Mouse (Mus musculus) liver, adult 2 months (tissue): Measurements from ENCODE around the gene Idnk. TPM values are rescaled to one million over a fixed set of nuclear protein-coding genes. Genes with fewer than 3 reads are reported as not detected.
"Not testable (repeated sequence)": the region's sequence is repeated elsewhere in the genome, so short reads cannot be mapped to it uniquely, and the experiment has no call there.

ENCODE experiments used
- DNase-seq: peaks from one replicate; pipeline ENCODE4 v3.0.0-alpha.2; 2011; ENCODE audit warnings: low read depth, low spot score; ENCODE audit errors: extremely low read depth
- H3K27ac ChIP-seq: fragments of 200-500 bp; replicated peaks from 2 replicates; pipeline ENCODE4 v1.5.1; 2012; ENCODE audit warnings: low read depth, mild to moderate bottlenecking, control low read depth, inconsistent platforms, low read length; ENCODE audit not compliant: insufficient read depth
- H3K27me3 ChIP-seq: fragments of 200-500 bp; 2 replicates; pipeline ENCODE4 v1.6.1; 2012; ENCODE audit warnings: mild to moderate bottlenecking, moderate library complexity, low read length, inconsistent platforms; ENCODE audit not compliant: control insufficient read depth, insufficient read depth
- H3K36me3 ChIP-seq: fragments of 200-500 bp; 2 replicates; pipeline ENCODE4 v1.6.1; 2012; ENCODE audit warnings: low read length, inconsistent platforms; ENCODE audit not compliant: control insufficient read depth, insufficient read depth
- H3K4me1 ChIP-seq: fragments of 200-500 bp; 2 replicates; pipeline ENCODE4 v1.6.1; 2011; ENCODE audit warnings: low read length; ENCODE audit not compliant: control insufficient read depth, insufficient read depth
- H3K4me3 ChIP-seq: fragments of 200-500 bp; 2 replicates; pipeline ENCODE4 v1.5.1; 2011; ENCODE audit warnings: low read depth, mild to moderate bottlenecking, control low read depth, low read length, moderate library complexity; ENCODE audit not compliant: insufficient read depth
- H3K79me2 ChIP-seq: fragments of 200-500 bp; 2 replicates; pipeline ENCODE4 v1.6.1; 2012; ENCODE audit warnings: inconsistent platforms, mild to moderate bottlenecking, low read length, moderate library complexity; ENCODE audit not compliant: control insufficient read depth, insufficient read depth
- H3K9ac ChIP-seq: fragments of 200-500 bp; 2 replicates; pipeline ENCODE4 v1.6.1; 2012; ENCODE audit warnings: low read depth, mild to moderate bottlenecking, control low read depth, inconsistent platforms, low read length
- CTCF ChIP-seq: fragments of 200-500 bp; IDR thresholded peaks from 2 replicates; pipeline ENCODE4 v1.5.1; 2011; ENCODE audit warnings: low read depth, low read length, control low read depth
- POLR2A ChIP-seq: fragments of 200-500 bp; IDR thresholded peaks from 2 replicates; pipeline ENCODE4 v1.6.1; 2011; ENCODE audit warnings: low read length, control low read depth; ENCODE audit not compliant: insufficient read depth; ENCODE audit errors: extremely low read depth
- WGBS: fragments of 180-500 bp; shearing (Covaris S2); methylation state at CpG from one replicate; pipeline ENCODE4 v1.1.7; 2018; 5-methylcytosine and 5-hydroxymethylcytosine counted together
- polyA plus RNA-seq: library from polyadenylated mRNA; depleted of rRNA; stranded (reverse); fragments of >200 nt; gene quantifications from 2 replicates; pipeline ENCODE4 v1.2.3, GENCODE M21; 2012
- total RNA-seq: library from RNA; depleted of rRNA; stranded (reverse); fragments of >200 nt; gene quantifications from 2 replicates; pipeline ENCODE4 v1.2.3, GENCODE M21; 2014

Gene Idnk
- total and polyA plus RNA-seq, 2 experiments, result 26.9 to 34.5 TPM

GRCm38 (mm10) chr13:58128768-58129671 is 28.4 kb upstream of the Idnk start:
- Histone ChIP-seq H3K27ac (peak overlapping the region; percentile 95), H3K4me3 (peak overlapping the region; percentile 88), H3K4me1 (peaks cover 12% of the 10 kb centered on the region), H3K36me3 (peaks cover 2% of the 10 kb centered on the region; the same call in 1 of the 2 replicates), H3K27me3 (no peaks in the 10 kb centered on the region), H3K9ac (peak overlapping the region; percentile 94), H3K79me2 (peaks cover 12% of the 10 kb centered on the region)
- DNase-seq, result peak; percentile 85
- WGBS, result under 1% methylated on average over 83 of the region's 83 CpGs
- TF ChIP-seq CTCF (no peak), POLR2A (peak; percentile 82)

GRCm38 (mm10) chr13:58129687-58130246 is 27.7 kb upstream of the Idnk start:
- H3K27ac ChIP-seq, result peak overlapping the region; percentile 93
- peaks cover 9% of the 10 kb centered on the region for H3K4me1 ChIP-seq
- peak overlapping the region; percentile 88; the same call in 1 of the 2 replicates for H3K4me3 ChIP-seq
- peaks cover 2% of the 10 kb centered on the region; the same call in 1 of the 2 replicates for H3K36me3 ChIP-seq
- no peak for TF ChIP-seq CTCF
- TF ChIP-seq POLR2A, result no peak
- 22% methylated on average over 4 of the region's 4 CpGs for WGBS
- H3K27me3 ChIP-seq, result no peaks in the 10 kb centered on the region
- DNase-seq, result no peak
- peaks cover 12% of the 10 kb centered on the region for H3K79me2 ChIP-seq
- peak overlapping the region; percentile 90 for H3K9ac ChIP-seq

- no peaks in the 10 kb centered on the region for H3K36me3 ChIP-seq
- no peak for DNase-seq
- peaks cover 12% of the 10 kb centered on the region for H3K79me2 ChIP-seq
- 89% methylated on average over 3 of the region's 3 CpGs for WGBS
- H3K27me3 ChIP-seq, result no peaks in the 10 kb centered on the region
- no peak overlapping the region for H3K4me3 ChIP-seq
- H3K4me1 ChIP-seq, result peaks cover 4% of the 10 kb centered on the region
- TF ChIP-seq POLR2A, result no peak
- TF ChIP-seq CTCF, result no peak
- H3K9ac ChIP-seq, result no peak overlapping the region
- no peak overlapping the region for H3K27ac ChIP-seq
Observed at GRCm38 (mm10) chr13:58131692-58132091, 25.8 kb upstream of the Idnk start.

- not testable (repeated sequence) for H3K27me3 ChIP-seq, H3K4me3 ChIP-seq, H3K79me2 ChIP-seq, DNase-seq, H3K27ac ChIP-seq, H3K4me1 ChIP-seq, H3K36me3 ChIP-seq, H3K9ac ChIP-seq
- 97% methylated on average over 8 of the region's 8 CpGs for WGBS
Observed at GRCm38 (mm10) chr13:58146603-58147002, 10.8 kb upstream of the Idnk start.

GRCm38 (mm10) chr13:58147760-58148159 is 9.7 kb upstream of the Idnk start:
- Histone ChIP-seq H3K79me2 (no peaks in the 10 kb centered on the region), H3K27ac (no peak overlapping the region), H3K27me3 (no peaks in the 10 kb centered on the region), H3K4me1 (no peaks in the 10 kb centered on the region), H3K9ac (no peak overlapping the region), H3K4me3 (no peak overlapping the region), H3K36me3 (no peaks in the 10 kb centered on the region)
- TF ChIP-seq CTCF, result no peak
- no peak for TF ChIP-seq POLR2A
- WGBS, result 73% methylated on average over 1 of the region's 1 CpGs
- no peak for DNase-seq
